Mouse (Mus musculus): ENCODE measurements around the gene Ypel2.
"Not testable (repeated sequence)": the region's sequence is repeated elsewhere in the genome, so short reads cannot be mapped to it uniquely, and the experiment has no call there.

The Ypel2 gene

DNA sequence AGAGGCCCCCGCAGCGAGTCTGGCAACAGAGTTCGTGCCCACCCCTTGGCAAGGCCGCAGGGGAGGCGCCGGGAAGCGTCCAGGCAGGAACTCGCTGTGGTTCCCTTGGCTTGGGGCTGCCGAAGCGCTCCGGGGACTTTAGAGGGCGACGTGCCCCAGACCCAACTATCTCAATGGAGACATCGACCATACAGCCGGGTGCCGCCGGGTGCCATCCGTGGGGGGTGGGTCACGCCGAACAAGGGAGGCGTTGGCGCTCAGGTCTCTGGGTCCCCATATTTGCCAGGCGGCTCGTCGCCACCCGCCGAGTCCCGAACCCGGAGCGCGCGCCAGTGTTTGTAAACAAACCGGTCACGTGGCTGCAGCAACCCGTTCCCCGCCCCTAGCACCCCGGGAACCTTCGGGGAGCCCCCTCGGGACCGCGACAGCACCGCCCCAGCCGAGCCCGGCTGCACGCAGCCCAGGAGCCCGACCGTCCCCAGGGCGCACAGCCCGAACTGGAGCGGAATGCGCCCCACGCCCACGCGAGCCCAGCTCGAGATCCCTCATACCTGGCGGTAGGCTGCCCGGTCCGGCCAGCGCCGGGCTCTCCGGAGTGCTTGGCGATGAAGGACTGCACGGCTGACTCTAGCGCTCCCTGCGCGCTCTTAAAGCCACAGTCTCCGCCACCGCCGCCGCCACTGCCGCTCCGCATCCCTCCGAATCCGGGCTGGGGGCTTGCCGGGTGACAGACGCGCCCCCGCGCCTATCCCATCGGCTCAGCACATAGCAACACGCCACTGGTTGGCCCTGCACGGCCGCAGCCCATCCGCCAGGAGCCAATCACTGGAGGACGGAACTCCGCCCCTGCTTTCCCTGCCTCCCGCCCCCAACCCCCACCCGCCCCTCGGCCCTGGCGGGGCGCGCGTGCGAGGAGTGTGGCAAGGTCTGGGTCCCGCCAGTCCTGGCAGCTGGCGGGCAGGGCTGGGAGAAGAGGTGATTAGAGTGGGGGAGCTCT, at the start of gene Ypel2:
Gene Ypel2 (minus strand): TSS at position 667 of the 997 bp plus-strand sequence.
- DNase-seq (ENCODE audit: low read depth, low spot score), result peak; percentile 95

DNA sequence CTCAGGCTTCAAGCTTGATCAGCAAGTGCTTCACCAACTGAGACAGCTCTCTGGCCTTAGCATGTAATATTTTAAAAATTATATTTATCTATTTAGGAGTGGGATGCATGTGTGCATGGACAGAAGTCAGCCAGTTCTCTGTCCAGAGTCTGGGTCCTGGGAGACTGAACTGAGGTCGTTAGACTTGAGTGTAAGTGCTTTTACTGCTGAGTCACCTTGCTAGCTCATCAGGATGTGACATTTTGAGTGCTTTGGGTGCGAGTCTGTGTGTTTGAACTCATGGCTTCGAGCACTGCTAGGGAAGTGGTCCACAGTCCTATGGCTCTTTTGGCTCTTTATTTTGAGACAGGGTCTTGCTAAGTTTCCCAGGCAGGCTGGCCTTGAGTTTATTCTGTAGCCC, 49.5 kb upstream of the Ypel2 start:
- no peak for DNase-seq (ENCODE audit: low read depth, low spot score)

DNA sequence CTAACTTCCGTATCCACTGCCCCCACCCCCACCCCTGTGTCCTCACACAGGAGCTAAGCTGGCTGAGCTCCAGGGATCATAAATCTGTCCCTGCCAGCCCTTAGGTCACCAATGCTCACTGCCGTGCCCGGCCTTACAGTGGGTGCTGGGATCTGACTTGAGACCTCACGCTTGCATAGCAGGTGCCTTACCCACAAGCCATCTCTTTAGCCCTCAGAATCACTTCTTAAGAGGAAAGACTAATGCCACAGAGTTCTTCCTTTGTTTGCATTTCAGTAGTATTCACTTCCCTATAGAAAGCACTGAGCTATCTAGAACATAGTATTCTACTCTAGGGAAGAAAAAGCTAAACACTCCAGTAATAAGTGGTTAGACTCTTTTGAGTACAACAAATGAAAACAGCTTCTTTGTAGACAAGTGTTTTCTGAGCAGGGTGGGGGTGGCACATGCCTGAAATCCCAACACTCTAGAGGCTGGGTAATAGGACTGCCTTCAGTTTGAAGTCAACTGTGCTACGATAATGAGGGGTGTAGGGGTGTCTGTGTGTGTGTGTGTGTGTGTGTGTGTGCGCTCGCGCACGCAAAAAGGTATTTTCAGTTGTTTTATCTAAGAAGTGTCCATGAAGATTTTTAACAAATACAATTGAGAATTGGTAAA, 45.9 kb upstream of the Ypel2 start:
- no peak for DNase-seq (ENCODE audit: low read depth, low spot score)

DNA sequence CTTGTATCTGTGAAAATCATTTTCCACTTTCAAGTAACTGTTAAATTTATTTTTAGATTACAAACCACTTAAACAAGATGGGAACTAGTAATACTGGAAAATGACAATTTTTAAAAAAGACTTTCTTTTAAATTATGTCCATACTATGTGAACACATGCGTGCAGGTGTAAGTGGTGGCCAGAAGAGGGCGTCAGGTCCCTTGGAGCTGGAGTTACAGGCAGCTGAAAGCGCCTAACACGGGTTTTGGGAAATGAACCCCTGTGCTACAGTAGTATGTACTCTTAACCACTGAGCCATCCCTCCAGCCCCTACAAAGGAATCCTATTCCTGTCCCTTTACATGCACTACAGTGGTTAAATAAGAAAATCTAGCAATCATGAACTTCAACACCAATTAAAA, 42.7 kb upstream of the Ypel2 start:
- no peak for DNase-seq (ENCODE audit: low read depth, low spot score)

DNA sequence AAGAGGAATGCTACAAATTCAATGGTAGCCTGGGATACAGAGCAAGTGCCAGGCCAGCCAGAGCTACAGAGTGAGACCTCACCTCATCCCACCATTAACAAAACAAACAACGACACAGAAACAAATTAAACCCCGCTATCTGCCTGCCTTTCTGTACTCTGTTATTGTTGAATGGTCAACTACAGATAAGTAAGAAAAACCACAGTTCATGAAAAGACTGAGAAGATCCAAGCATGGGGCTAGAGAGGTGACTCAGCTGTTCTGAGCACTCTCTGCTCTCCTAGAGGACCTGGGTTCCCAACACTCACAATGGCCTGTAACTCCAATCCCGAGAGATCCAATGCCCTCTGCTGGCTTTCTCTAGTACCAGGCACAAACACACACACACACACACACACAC, 34.7 kb upstream of the Ypel2 start:
- no peak for DNase-seq (ENCODE audit: low read depth, low spot score)

DNA sequence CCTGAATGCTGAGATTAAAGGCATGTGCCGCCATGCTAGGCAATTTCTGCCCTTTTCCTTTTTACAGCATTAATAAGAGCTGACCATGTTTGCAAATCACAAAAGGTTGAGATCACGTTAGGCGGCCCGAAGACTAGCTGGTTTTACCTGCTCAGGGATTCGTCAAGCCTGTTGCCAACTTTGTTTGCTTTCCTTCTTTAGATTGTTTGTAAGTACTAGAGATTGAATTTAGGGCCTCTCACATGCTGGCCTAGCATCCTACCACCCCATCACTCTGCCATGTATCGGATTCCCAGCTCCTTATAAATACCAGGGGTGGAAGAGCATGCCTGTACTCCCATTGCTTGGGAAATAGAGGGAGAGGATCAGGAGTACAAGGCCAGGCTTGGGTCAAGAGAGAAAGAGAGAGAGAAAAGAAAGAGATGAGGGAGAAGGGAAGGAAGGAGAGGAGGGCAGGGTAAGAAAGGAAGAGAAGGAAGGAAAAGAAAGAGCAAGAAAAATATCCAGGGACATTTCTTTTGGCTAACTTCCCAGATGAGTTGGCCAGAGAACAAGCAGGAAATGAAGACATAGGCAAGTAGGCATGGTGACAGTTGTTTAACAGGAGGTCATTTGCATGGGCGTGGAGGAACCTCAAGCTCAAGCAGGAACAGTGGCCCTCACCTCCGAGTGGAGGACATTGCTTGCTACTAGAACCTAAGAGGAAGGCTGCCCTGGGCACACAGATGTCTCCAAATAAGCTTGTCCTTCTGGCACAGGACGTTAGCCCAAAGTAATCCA, 32.8 kb upstream of the Ypel2 start:
- no peak for DNase-seq (ENCODE audit: low read depth, low spot score)

DNA sequence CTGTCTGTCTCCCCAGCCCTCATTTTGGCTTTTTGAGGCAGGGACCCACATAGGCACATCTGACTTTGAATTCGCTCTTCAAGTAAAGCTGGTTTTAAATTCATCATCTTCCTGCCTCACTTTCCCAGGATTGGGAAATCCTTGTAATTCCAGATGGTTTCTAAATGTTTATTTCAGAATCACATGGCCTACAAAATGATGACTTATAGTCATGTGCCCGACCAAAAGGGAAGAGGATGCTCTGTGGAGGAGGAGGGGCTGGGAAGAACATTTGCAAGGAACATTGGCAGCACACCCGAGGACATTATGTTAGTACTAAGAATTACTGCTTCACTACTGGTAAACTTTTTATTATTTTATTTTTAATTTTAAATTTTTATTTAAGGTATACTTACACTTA, 31.8 kb upstream of the Ypel2 start:
- no peak for DNase-seq (ENCODE audit: low read depth, low spot score)

DNA sequence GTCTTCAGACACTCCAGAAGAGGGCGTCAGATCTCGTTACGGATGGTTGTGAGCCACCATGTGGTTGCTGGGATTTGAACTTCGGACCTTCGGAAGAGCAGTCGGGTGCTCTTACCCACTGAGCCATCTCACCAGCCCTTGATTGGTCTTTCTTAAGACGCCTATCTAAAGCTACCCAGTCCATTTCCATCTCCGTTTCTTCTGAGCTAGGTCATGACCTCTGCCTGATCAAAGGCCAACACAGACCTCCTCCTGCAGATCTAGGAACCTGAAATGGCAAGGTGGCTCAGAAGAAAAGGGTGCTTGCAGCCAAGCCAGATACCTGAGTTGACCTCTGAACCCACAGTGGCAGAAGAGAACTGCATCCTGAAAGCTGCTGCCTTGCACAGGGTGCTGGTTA, 29.7 kb upstream of the Ypel2 start:
- not testable (repeated sequence) for DNase-seq (ENCODE audit: low read depth, low spot score)

DNA sequence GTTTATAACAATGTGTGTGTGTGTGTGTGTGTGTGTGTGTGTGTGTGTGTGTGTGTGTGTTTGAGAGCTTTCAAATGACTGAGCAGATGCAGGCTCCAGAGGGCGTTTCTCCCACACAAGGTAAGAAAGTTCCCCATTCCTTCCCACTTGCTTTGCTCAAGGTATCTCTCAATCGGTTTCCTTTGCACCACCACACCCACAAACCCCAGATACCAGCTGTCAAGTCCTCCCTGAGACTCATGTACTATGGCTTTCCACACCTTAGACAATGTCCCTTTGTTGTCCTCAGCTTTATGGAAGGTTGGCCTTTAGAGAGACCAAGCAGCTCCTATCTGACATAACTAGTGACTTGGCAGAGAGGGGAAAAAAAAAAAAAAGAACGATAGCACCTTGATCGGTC, 29.3 kb upstream of the Ypel2 start:
- no peak for DNase-seq (ENCODE audit: low read depth, low spot score)

DNA sequence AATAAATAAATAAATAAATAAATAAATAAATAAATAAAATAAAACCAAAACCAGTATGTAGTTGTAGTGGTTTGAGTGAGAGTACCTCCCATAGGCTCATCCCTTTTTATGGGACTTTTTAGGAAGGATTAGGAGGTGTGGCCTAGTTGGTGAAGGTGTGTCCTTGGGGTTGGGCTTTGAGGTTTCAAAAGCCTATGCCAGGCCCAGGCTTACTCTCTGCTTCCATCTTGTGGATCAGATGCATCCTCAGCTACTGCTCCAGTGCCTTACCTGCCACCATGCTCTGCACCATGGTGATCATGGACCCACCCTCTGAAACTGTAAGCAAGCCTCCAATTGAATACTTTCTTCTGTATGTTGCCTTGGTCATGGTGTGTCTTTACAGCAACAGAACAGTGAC, 28.0 kb upstream of the Ypel2 start:
- no peak for DNase-seq (ENCODE audit: low read depth, low spot score)

DNA sequence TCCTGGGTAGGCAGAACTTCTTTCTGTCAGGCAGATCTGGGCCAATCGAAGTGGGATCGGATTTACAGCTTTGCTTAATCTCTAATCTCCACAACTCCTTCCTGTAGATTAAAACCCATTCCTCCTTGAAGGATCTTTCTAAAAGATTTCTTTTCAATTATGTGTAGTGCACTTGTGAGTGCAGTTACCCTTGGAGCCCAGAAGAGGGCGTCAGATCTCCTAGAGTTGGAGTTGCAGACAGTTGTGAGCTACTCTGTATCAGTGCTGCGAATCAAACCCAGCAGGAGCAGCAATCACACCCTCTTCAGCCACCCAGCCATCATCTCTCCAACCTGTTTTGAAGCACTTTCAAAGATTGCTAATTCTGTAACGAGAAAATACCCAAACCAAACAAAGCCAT, 26.9 kb upstream of the Ypel2 start:
- no peak for DNase-seq (ENCODE audit: low read depth, low spot score)

DNA sequence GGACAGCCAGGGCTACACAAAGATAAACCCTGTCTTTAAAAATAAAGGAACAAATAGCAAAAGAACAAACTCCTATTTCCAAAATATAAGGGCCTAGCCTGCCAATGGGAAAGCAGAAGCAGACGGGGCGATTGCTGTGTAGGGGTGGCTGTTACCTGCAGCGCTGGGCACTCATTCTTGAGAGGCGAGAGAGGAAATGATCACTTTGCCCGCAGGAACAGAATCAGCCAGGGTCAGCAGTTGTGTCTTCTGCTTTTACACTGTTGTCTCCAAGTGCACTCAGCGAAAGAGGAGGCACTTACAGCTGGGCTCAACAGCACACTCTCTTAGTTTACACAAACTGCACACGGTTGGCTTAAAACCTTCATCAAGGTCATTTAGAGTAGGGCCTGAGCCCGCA, 25.9 kb upstream of the Ypel2 start:
- DNase-seq (ENCODE audit: low read depth, low spot score), result no peak

DNA sequence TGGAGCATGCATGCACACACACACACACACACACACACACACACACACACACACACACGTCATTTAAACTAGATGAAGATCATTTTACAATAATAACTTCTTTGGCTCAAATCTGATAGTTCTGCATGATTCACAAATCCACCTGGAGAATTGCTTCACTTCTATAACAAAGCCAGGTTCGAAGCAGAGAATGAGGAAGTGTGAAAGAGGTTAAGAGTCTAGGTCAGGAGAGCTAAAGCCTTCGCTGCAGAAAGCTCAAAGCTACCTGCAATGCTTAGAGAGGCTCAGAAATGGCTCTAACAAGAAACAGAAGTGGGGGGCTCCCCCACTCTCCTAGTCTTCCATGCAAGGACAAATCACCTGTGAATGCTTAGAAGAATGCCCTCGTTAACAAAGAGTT, 24.6 kb upstream of the Ypel2 start:
- DNase-seq (ENCODE audit: low read depth, low spot score), result peak; percentile 26

DNA sequence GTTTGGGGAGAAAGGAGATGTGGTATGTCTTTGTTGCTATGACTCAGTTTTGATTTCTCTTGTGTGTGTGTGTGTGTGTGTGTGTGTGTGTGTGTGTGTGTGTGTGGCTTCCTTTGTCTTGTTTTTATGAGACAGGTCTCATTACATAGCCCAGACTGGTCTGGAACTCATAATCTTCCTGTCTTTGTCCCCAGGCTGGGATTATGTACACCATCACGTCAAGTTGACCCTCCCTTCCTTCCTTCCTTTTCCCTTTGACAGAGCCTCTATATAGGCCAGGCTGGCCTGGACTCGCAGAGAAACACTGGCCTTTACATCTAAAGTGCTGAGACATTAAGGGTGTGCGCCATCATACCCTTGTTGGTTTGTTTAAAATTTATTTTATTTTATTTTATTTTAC, 22.2 kb upstream of the Ypel2 start:
- no peak for DNase-seq (ENCODE audit: low read depth, low spot score)

DNA sequence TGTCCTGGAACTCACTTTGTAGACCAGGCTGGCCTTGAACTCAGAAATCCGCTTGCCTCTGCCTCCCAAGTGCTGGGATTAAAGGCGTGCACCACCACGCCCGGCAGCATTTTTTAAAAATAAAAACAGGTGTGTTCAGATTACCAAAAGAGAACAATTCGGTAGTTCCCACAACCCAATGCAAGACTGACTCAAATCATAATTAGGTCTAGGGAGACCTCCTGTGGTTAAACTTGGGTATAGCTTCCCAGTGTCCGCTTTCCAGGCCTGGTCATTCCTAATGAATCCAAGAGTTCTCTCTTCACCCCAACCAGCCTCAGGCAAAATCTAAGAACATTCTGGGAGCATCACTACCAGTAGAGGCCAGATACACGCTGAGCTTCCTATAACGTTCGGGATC, 17.0 kb upstream of the Ypel2 start:
- peak; percentile 79 for DNase-seq (ENCODE audit: low read depth, low spot score)

DNA sequence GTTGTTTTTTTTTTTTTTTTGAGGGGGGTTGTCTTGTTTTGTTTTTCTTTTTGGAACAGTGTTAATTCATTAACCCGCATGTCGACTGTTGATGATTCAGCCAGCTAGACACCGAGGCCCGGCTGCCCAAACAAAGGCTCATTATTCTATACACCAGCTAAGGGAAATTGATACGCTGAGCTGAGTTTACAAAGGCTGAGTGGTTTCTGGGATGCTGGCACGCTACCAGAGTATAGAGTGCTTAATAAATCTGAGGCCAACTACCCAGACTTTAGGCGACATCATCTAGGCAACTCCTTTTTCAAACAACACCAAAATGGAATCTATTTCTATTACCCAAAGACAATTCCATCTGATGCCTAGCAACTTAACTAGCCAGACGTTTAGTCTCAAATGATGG, 13.9 kb upstream of the Ypel2 start:
- DNase-seq (ENCODE audit: low read depth, low spot score), result no peak

DNA sequence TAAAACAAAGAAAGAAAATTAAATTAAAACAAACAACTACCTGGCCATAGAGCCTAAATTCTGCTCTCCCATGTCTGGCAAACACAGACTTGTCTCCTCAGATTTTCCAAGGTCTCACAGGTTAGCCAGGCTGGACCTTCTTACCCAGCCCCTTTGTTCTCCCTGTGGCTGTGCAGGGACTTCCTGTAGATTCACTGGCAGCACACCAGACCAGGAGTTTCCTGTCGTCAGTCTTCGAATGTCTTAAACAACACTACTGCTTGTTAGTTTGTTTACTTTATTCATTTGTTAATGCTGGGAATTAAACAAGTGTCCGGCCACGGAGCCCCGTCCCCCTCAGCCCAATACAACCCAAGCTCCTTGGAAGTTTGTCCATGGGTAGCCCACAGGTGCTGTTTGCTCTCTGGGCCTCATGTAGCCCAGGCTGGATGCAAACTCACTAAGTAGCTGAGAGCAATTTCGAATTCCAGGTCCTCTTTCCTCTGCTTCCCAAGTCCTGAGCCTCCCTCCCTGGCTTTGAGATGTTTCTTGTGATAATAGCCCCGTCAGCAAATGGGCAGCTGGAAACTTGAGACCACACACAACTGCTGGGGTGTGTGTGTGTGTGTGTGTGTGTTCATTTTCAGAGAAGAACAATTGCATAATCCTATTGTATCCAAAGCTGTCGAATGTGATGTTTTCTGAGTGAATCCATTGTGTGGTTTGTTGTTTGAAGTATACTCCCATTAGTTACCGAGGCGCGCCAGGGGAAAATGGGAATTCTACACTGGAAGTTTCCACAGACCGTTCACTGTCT, 11.7 kb upstream of the Ypel2 start:
- no peak for DNase-seq (ENCODE audit: low read depth, low spot score)

DNA sequence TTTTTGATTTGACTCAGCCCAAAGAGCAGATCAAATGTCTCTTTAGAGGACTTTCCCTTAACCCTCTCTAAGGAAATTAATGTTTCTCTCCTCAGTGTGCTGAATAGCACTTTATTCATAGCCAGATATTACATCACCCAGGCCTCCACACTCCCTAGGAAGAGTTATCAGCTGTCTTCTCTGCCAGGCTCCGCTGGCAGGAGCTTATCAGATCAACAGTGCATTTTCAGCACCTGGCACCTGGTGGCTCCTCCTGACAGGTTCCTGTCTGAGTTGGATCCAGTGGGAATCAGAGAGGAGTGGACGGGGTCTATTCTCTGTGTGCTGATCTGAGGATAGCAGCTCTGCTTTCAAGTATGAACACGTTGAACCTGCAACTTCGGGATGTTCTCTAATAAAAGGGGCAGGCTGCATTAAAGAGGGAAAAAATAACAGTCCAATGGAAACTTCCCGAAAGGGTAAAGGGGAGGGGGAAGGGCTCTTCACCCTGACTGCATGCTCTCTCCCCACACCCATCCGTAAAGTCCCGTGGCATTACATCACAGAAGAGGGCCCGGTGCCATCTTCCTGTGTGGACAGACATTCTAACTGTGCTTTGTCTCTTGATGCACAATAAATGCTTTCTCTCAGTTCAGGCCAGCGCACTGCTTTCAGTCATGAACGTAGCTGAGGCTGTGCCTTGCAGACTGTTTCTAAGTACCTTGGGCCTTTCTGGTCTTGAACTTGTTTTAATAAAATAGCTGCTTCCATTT, 8.7 kb upstream of the Ypel2 start:
- no peak for DNase-seq (ENCODE audit: low read depth, low spot score)

DNA sequence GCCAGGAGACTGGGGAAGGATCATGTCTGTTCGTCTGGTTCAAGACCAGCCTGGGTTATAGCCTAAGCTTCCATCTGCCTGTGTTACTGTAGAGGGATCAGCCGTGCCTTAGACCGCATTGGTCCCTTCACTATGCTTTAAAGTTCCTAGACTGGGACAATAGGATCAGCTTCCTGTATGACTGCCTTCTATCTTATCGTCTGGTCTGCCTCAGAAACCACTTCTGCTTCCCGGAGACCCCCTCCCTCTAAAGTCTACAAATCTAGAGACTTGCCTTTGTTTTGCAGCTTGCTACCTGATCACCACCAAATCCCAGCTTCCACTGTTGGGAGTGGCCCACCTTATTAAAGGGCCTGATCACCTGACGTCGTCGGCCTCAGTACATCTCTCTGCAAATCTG, 7.7 kb upstream of the Ypel2 start:
- no peak for DNase-seq (ENCODE audit: low read depth, low spot score)

DNA sequence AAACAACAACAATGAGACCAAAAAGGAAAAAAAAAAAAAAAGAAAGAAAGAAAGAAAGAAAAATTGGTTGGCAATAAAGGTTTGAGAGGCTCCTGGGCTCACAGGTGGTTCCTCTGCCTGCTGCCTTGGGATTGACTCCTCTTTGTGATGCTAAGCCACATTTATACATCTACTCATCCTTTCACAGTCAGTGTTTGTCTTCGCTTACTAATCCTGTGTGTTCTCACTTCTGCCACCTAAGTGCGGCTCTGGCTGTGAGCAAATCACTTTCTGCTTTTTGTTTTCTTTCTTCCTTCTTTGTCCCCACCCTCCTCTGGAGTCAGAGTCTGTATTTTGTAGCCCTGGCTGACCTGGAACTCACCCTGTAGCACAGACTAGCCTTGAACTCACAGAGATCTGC, 2.8 kb upstream of the Ypel2 start:
- DNase-seq (ENCODE audit: low read depth, low spot score), result no peak

Measured in forelimb bud, embryonic 11.5 days (tissue).